Mouse (Mus musculus): ENCODE data around the gene Il18bp.
"Not testable (repeated sequence)": the region's sequence is repeated elsewhere in the genome, so short reads cannot be mapped to it uniquely, and the experiment has no call there.

Il18bp gene

DNA sequence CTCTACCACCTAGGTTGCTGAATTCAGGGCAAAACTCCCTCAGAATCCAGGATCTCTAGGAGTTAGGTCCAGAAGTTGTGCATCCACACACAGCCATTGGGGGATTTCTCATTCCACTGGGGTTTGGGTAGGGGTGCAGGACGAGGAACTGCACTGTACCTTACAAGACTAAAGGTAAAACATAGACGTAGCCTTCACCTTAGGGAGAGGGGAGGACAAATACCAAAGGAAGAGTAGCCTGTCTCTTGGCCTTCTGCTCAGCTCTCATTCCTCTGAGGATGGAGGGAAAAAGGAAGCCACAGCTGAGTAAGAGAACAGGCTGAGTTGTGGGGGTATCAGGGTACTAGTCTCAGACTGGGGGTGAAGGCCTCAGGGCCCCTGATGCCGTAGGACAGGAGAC is at the start of gene Il18bp:
Il18bp (minus strand) TSS at position 101 of the 400 bp plus-strand sequence.
- DNase-seq (ENCODE audit: extremely low read depth, low read depth): no peak

DNA sequence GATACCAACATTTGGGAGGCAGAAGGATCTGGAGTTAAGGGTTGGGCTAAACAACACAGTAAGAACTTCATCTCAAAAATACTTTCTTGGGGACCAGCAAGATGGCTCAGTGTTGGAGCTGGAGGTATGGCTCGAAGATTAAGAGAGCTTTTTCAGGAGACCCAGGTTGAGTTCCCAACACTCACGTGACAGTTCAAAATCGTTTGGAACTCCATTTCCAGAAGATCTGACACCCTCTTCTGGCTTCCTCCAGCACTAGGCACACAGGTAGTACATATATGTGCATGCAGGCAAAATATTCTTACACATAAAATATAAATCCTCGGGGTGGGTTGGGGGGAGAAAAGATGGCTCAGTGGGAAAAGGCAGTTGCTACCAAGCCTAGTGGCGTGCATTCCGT is 47.9 kb upstream of the Il18bp start:
- no peak for DNase-seq (ENCODE audit: extremely low read depth, low read depth)

DNA sequence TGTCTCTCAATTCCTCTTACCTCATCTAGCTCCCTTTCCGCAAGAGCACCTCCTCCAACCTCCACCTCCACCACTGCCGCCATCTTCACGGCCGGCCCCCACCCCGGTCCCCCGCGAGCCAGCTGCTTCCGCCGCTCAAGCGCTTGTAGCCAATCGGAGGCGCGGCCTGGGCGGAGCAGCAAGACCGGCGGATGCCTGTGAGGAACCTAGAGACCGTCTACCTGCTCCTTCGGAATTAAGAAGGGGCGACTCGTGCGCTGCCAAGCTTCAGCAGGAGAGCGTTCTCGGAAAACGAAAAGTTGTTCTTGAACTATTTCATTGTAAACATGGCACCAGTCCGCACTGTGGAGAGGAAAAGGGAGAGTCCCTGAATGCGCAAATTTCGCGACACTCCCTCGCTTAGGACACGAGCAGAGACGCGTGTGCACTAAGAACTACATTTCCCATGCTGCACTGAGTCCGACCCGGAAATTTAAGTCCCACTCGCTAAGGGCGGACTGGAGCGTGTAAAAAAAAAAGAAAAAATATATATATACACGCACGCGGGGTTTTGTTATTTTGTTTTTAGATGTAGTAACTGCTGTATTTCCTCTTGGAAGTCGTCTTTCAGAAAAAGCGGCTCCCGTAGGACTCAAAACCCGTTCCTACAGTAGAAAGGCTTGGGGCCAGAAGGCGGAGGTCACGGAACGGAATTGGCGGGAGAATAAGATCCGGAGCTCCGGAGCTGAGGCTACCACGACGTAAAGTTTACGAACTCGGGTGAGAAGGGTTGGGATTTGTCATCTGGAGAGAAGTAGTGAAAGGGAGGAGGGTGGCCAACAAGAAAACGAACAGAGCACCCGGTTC is 46.8 kb upstream of the Il18bp start, which contains the start of the genes Rnf121, Xndc1 and Xntrpc:
Rnf121 (minus strand) TSS at position 424 of the 846 bp plus-strand sequence.
Xndc1 (plus strand) TSS at position 466 of the 846 bp plus-strand sequence.
Xntrpc (plus strand) TSS at position 668 of the 846 bp plus-strand sequence.
- DNase-seq (ENCODE audit: extremely low read depth, low read depth): peak; percentile 88

DNA sequence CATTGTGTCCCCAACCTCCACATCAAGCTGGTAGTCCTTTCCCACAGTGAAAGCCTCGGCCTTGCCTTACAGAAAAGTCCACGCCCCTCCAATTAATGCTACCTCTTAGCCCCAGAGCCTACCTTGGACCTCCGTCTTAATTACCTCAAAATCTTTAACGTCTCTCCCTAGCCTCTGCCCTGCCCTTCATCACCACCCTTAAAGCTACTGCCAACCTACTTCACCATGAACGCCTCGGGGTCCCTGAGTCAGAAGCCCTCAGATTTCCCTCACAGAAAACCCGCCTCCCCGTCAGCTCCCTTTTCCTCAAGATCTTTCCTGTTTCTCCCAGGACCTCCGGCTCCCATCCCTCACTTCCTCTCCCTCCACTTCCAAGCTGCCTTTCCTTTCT is 46.2 kb upstream of the Il18bp start:
- no peak for DNase-seq (ENCODE audit: extremely low read depth, low read depth)

DNA sequence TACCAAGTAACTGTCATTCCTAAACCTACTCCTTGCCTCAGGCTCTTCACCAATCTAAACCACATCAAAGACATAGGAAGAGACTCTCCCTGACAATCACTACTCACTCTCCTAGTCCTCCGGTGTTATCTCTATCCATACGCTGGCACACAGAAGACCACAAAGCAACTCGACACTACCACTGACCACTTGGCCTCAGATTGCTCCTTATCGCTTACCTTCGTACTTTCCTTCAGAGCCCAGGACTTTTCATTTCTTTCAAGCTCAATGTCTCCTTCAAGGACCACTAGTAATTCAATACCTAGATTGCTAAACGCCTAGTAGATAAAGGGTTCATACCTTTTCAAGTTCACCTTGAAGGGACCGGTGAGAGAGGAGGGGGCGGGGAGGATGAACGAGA is 45.4 kb upstream of the Il18bp start:
- no peak for DNase-seq (ENCODE audit: extremely low read depth, low read depth)

DNA sequence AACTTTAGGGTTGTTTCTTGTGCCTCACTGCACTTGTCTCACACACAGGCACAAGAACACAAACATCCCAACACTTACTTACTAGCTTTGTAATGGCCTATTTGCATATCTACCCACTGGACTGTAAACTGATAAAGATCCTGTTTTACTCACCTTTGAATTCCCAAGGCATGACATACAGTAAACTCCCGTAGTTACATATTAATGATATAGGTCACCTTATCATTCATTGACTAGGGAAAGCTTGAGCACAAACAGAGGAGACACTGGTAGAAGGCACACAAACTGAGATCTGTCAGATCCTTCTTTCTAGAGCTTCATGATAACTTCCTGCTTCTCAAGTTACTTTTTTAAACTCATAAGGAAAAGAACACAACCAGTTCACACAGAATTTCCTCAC is 43.7 kb upstream of the Il18bp start:
- no peak for DNase-seq (ENCODE audit: extremely low read depth, low read depth)

DNA sequence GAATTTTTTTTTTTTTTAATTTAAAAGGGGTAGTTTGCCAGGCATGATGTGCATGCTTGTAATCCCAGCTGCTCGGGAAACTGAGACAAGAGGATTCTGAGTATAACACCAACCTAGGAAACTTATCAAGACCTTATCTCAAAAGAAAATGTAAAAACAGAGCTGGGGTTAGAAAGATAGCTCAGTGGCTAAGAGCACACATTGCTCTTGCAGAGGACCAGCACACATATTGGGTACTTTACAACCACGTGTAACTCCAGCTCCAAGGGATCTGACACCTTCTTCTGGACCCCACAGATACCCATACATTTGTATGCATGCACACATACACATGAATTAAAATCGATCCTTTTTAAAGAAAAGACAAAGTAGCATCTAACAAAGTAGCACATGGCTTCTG is 42.9 kb upstream of the Il18bp start:
- DNase-seq (ENCODE audit: extremely low read depth, low read depth): no peak

DNA sequence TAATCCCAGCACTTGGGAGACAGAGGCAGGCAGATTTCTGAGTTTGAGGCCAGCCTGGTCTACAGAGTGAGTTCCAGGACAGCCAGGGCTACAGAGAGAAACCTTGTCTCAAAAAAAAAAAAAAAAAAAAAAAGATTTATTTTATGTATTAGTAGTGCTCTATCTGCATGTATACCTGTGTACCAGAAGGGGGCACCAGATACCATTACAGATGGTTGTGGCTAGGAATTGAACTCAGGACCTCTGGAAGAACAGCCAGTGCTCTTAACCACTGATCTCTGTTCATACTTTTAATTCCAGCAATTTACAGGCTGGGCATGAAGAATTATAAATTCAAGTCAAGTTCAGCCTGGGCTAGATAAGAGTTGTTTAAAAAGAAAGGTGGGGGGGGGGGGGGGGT is 30.0 kb upstream of the Il18bp start:
- not testable (repeated sequence) for DNase-seq (ENCODE audit: extremely low read depth, low read depth)

DNA sequence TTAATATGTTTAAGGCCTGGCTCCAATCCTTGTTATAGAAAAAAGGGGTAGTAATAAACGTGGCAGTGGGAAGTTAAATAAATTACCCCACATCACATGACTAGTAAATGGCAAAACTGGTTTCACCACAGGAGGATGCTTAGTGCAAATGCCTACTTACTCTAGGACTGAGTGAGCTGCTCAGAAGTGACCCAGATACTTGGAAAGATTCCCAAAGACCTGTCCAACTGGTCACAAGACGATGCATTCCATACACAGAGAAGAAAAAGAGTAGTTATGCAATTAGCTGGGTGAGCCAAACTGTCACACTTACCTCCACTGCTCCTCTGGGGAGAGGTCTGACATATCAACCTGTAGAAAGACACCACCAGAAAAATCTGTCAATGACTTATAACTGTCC is 23.8 kb upstream of the Il18bp start:
- no peak for DNase-seq (ENCODE audit: extremely low read depth, low read depth)

DNA sequence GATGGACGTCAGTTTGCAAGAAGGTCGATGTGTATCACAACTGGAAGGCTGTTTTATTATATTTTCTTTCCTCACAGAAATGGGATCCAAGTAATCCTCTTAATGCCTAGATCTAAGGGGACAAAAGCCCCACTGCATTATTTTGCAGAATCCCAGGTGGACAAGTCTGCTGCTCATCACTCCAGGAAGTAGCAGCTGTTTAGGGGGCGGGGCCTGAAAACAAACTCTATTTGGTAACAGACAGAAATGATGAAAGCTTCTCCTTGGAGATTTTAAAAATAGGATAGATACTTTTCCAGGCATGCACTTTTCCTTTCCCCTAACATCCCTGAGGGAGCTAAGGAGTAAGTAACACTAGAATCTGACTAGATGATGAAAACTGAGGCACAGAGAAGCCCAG is 18.8 kb upstream of the Il18bp start:
- no peak for DNase-seq (ENCODE audit: extremely low read depth, low read depth)

DNA sequence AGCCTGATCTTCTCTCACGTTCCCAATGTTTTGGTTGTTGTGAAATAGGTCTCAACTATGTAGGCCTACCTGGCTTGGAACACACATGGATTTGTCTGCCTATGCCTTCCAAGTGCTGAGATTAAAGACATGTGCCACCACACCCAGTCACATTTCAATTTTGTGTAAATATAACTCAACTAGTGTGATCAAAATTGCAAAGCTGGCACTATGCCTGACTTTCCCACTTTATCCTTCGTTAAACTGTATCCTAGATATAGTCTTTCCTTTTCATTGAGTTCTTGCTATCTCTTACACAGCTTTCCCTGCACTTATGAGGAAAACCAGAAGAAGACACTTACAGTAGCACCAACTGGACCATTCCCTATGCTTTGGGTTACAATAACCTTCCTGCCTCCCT is 17.0 kb upstream of the Il18bp start:
- DNase-seq (ENCODE audit: extremely low read depth, low read depth): no peak

DNA sequence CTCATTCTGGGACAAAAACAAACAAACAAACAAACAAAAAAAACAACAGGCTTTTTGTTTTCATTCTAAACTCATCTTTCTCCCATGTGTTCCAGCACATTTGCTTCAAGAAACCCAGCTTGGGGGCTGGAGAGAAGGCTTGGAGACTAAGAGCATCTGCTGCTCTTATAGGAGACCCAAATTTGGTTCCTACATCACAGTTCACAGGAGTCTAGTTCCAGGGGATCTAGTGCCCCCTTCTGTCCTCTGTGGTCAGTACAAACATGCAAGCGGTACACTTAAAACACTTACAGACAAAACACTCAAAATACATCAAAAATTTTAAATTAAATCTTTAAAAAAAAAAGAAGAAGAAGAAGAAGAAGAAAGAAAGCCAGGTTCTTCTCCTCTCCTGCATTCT is 16.4 kb upstream of the Il18bp start:
- no peak for DNase-seq (ENCODE audit: extremely low read depth, low read depth)

DNA sequence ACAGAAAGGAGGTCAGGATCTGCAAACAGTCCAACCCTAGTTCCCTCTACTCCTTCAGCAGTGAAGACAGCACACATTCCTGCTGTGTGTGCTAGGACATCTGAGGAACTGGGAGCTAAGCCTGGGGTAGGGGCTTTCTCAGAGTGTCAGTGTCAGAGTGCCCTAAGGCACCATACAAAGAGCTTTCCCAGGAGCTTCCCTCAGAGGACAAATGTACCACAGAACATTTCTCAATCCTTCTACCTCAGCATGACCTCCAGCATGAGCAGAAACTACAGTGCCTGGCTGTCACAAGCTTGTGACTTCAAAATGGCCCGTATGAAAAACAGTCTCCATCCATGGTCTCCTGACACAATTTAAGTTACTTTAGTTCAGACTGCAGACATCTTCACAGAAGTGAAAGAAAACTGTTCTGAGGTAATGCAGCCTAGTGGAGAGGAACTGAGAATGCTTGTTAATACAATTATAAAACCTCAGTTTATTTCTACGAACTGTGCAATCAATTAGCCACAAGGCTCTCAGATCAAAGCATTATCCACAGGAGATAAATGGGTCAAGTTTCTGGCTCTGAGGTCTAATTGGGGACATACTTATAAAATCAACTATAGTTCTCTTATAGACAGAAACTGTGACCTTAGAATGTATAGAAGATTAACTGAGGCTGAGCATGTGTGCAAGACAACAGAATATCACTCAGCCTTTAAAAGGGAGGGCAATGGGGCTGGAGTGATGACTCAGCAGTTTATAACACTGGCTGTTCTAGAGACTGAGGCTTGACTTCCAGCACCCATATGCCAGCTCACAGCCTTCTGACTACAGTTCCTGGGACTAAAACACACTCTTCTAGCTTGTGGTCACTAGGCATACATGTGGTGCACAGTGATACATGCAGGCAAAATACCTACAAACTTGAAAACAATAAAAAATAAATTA is 7.0 kb upstream of the Il18bp start:
- DNase-seq (ENCODE audit: extremely low read depth, low read depth): no peak

DNA sequence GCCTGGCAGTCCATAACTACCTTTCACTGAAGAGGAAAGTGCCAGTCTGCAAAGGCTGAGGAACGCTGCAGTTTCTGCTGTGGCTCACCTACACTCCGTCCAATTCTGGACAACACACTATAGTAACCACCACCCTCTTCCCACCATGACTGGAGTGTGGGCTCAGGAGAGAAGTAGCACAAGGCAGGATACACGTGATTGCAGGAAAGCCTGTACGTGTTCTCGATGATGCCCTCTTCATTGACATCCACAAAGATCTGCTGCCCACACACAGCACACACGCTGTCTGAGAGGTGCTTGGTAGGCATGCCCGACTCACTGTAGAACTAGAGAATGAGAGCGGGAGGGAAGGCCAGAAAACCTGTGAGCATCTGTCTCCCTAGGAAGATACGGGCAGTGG is 5.3 kb upstream of the Il18bp start:
- no peak for DNase-seq (ENCODE audit: extremely low read depth, low read depth)

DNA sequence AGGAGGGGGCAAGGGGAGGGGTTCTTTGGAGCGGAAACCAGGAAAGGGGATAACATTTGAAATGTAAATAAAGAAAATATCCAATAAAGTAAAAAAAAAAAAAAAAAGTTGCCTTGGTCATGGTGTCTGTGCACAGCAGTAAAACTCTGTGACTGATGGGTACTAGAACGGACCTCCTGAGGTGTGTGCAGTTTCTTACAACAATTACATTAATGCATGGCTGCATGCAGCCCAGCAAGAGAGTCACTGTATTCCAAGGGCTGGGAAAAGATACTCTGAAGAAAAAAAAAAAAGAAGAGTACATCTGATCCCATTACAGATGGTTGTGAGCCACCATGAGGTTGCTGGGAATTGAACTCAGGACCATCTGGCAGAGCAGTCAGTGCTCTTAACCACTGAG is 2.4 kb upstream of the Il18bp start:
- not testable (repeated sequence) for DNase-seq (ENCODE audit: extremely low read depth, low read depth)

DNA sequence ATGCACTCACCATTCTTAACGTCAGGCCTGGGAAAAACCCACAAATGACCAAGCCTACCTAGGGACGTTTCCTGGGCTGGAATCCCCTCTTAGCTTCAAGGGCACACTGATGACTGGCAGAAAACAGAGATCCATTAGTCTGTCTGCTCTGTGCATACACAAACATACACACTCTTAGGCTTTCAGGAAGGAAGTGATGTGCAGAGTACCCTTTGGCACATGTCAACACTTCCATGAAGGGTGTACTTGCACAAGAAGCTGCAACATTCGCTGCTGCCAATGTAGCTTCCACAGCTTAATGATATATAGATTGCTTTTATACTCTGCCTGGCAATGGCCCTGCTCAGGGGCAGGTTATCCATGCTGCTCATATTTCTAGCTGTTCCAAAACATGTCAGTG is 872 bp upstream of the Il18bp start:
- DNase-seq (ENCODE audit: extremely low read depth, low read depth): no peak

DNA sequence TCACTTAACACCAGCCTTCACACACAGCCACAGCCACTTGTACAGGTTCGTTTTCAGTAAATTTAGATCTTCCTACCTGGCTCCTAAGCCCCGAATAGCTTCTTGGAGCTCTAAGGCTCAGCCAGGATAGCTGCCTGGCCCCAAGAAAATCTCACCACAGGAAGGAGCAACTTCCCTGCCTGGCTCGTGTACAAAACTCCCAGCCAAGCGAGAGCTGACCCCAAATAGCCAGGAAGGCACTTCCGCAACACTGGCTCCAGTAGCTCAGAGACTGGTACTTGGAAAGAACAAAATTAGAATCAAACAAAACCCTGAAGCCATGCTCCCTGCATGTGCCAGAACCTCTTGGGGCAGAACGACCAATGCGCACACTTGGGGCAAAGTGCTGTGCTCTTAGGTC is 456 bp downstream of the Il18bp start:
- DNase-seq (ENCODE audit: extremely low read depth, low read depth): no peak

DNA sequence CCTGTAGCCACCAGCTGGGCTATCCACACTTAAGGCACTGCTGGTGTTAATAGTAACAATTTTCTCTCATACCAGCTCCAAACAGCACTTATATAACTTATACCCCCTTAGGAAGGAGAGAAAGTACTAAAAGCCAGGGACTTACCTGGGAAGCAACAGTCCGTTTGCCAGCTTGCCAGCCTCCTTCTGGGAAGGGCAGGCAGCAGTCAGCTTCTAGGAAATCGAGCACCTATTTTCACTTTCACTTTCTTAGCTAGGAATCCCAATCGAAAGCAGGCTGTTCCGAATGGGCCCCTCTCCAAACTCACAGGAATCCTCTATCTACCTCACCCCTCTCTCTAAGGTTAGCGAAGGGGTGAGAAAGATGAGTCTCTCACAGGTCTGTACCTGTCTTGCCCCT is 1.0 kb downstream of the Il18bp start:
- no peak for DNase-seq (ENCODE audit: extremely low read depth, low read depth)

DNA sequence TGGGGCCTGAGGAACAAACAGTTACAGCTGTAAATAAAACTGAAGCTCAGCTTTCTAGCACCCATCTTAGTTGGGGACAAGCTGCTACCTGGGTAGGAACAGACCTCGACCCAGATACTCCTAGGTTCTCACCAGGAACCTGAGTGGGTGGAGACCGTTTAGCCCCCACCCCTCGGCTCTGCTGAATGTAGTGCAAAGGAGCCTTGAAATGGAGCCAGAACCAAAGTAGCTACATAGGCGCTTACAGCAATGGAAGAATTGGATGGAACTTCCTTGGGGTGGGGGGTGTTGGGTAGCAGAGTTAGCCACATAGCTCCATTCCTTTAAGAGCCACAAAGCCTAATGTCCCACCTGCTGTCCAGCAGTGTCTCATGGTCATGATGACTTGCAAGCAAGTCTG is 1.6 kb downstream of the Il18bp start:
- DNase-seq (ENCODE audit: extremely low read depth, low read depth): no peak

DNA sequence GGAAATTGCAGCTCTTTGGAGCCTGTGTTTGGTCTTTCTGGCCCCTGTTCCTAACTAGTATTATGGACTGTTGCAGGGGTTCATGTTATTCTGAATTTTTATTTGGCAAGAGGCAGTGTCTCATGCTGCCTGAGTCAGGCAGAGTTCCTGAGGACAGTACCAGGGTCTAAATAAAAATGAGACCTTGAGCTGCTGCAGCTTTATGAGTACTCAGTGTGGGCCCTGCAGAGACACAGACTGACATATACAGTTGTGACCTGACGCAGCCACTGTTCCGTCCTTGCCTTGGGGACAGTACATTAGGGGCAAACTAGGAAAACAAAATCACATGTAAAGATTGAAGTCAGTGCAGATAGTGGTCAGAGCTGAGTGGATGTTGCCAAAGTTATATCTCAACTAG is 3.5 kb downstream of the Il18bp start:
- DNase-seq (ENCODE audit: extremely low read depth, low read depth): no peak

DNA sequence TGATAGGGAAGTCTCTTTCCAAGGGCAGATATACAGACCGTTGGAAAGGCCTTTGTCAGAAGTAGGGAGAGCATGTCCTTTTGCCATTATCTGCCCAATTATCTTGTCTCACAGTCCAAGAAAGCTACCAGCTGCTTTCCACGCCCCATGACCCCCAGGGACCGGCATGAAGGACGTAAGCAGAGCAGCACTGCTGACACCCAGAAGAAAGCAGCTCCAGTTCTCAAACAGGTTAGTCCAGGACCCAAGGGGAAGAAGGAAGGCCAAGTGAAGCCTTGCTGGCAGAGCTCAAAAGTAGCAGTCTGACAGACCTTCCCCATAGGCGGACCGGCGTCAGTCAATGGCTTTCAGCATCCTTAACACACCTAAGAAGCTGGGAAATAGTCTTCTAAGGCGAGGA is 5.1 kb downstream of the Il18bp start:
- DNase-seq (ENCODE audit: extremely low read depth, low read depth): no peak

DNA sequence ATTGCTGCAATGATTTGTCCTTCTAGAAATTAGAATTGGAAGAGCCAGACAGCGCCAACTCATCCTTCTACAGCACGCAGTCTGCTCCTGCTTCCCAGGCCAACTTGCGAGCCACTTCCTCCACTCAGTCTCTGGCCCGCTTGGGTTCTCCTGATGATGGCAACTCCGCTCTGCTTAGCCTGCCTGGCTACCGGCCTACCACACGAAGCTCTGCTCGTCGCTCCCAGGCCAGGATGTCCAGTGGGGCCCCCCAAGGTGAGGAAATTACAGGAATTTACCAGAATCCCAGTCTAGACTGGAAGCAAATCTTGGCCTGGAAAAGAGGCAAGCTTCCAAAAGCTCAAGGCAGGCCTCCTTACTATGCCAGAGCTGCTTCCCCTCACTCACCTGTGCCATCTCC is 6.6 kb downstream of the Il18bp start:
- DNase-seq (ENCODE audit: extremely low read depth, low read depth): no peak

Data from MEL-GATA-1-ER (cell line).